Mouse (Mus musculus) cerebellum, postnatal 4 days (tissue): ENCODE results near the gene Trip13.

Experiments used
- DNase-seq, 2 experiments: peaks; one replicate each; pipeline ENCODE4 v3.0.0; 2022; ENCODE audit warnings: low spot score in 2 of 2, mixed read lengths in 1 of 2

The Trip13 gene

GRCm38 (mm10) chr13:73886601-73887000 lies 51.0 kb downstream of the Trip13 start:
- no peak for DNase-seq

GRCm38 (mm10) chr13:73886066-73886465 lies 51.5 kb downstream of the Trip13 start:
- DNase-seq = no peak

- DNase-seq = peak in 1 of 2 experiments; percentile 16
These were observed 51.9 kb downstream of the Trip13 start for GRCm38 (mm10) chr13:73885656-73886055.

- DNase-seq = no peak
These were observed 56.2 kb downstream of the Trip13 start for GRCm38 (mm10) chr13:73881347-73881746.

- DNase-seq = peak in 1 of 2 experiments; percentile 51
These were observed 57.8 kb downstream of the Trip13 start for GRCm38 (mm10) chr13:73879824-73880223.

GRCm38 (mm10) chr13:73872159-73872558 lies 65.4 kb downstream of the Trip13 start:
- no peak for DNase-seq
